Mouse (Mus musculus): ENCODE data around the gene Hmgb3.

Hmgb3 gene

GRCm38 (mm10) chrX:71589181-71589580, 33.5 kb downstream of the Hmgb3 start:
- no peak for DNase-seq (ENCODE audit: low spot score in 2 of 2)

DNA sequence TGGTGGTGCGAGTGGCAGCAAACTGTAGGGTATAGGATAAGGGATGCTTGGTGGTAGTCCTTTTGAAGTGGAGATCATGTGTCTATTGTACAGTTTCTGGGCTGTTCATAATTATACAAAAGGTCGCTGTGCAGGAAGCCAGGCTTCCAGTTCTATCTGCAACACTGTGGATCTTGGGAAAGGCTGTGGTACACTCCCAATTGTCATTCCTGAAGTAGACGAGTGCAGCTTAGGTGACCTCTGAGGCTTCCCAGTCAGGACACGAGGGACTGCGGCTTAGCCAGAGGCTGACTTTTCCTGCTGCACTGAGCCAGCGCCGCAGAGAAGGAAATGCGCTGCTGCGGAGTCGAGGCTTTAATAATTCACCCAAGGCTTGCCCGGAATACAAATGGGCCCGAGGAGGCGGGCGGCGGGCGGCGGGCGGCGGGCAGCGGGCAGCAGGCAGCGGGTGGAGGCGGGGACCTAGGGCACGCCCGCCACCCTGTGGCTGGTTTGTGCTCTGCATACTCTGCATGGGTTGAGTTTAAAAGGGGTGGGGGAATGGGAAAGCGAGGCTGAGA, 45.4 kb downstream of the Hmgb3 start:
- DNase-seq (ENCODE audit: low spot score in 2 of 2): peak; percentile 18 to 70

Data from spleen, postnatal 10 days (tissue).